Mouse (Mus musculus): ENCODE results near the gene Panx2. TPM values are rescaled to one million over a fixed set of nuclear protein-coding genes. Genes with fewer than 3 reads are reported as not detected.

The Panx2 gene
- polyA plus RNA-seq, 1 experiment from 2014 or later: 0.18 TPM

- Histone ChIP-seq H3K27ac (ENCODE audit: low read length) (no peak overlapping the region), H3K27me3 (replicated peaks; ENCODE audit: insufficient read depth, low read length) (no peaks in the 10 kb centered on the region), H3K9me3 (ENCODE audit: low read length) (no peaks in the 10 kb centered on the region), H3K4me2 (replicated peaks; ENCODE audit: low read depth, low read length) (no peak overlapping the region), H3K4me3 (ENCODE audit: low read depth, low read length) (no peak overlapping the region), H3K4me1 (ENCODE audit: insufficient read depth, low read depth, low read length) (no peaks in the 10 kb centered on the region), H3K36me3 (ENCODE audit: insufficient read depth, low read length) (peaks cover 78% of the 10 kb centered on the region), H3K9ac (replicated peaks; ENCODE audit: low read depth) (no peak overlapping the region)
- DNase-seq (ENCODE audit: low spot score) (no peak), ATAC-seq (no peak)
- WGBS: 89% methylated on average over 5 of the region's 5 CpGs
- TF ChIP-seq CTCF (IDR thresholded peaks at IDR 0.05): no peak
- no peak for TF ChIP-seq EP300 (IDR thresholded peaks at IDR 0.05)
Observed at GRCm38 (mm10) chr15:89097450-89097849, 37.9 kb downstream of the Panx2 start.

DNA sequence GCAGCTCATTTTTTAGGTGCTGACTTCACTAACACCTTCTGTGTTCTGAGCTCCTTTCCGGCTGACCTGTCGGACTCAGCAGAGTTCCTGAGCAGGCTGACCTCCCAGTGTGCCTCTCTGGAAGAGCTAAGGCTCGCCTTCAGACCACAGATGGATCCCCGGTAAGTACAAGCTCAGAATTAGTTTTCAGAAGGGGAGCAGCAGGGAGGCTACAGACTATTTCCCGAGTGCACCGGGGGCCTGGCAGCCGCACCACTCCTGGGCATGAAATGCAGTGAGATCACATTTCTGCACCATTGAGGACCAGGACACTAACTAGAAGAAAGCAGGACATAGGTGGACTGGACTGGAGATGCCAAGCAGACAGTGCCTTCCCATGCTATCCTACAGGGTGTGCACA, 39.1 kb downstream of the Panx2 start:
- Histone ChIP-seq H3K4me2 (replicated peaks; ENCODE audit: low read depth, low read length) (no peak overlapping the region), H3K27me3 (replicated peaks; ENCODE audit: insufficient read depth, low read length) (no peaks in the 10 kb centered on the region), H3K9me3 (ENCODE audit: low read length) (no peaks in the 10 kb centered on the region), H3K4me3 (ENCODE audit: low read depth, low read length) (no peak overlapping the region), H3K27ac (ENCODE audit: low read length) (no peak overlapping the region), H3K4me1 (ENCODE audit: insufficient read depth, low read depth, low read length) (no peaks in the 10 kb centered on the region), H3K36me3 (ENCODE audit: insufficient read depth, low read length) (peaks cover 74% of the 10 kb centered on the region), H3K9ac (replicated peaks; ENCODE audit: low read depth) (no peak overlapping the region)
- ATAC-seq: no peak
- WGBS: 88% methylated on average over 7 of the region's 7 CpGs
- no peak for TF ChIP-seq EP300 (IDR thresholded peaks at IDR 0.05)
- no peak for TF ChIP-seq CTCF (IDR thresholded peaks at IDR 0.05)
- no peak for DNase-seq (ENCODE audit: low spot score)

- peaks cover 67% of the 10 kb centered on the region for H3K36me3 ChIP-seq (ENCODE audit: insufficient read depth, low read length)
- ATAC-seq: no peak
- no peak overlapping the region for H3K27ac ChIP-seq (ENCODE audit: low read length)
- H3K27me3 ChIP-seq (replicated peaks; ENCODE audit: insufficient read depth, low read length): no peaks in the 10 kb centered on the region
- TF ChIP-seq CTCF (IDR thresholded peaks at IDR 0.05) (no peak), EP300 (IDR thresholded peaks at IDR 0.05) (no peak)
- H3K9me3 ChIP-seq (ENCODE audit: low read length): no peaks in the 10 kb centered on the region
- H3K4me2 ChIP-seq (replicated peaks; ENCODE audit: low read depth, low read length): no peak overlapping the region
- no peak for DNase-seq (ENCODE audit: low spot score)
- no peaks in the 10 kb centered on the region for H3K4me1 ChIP-seq (ENCODE audit: insufficient read depth, low read depth, low read length)
- no peak overlapping the region for H3K4me3 ChIP-seq (ENCODE audit: low read depth, low read length)
- WGBS: 91% methylated on average over 12 of the region's 12 CpGs
- H3K9ac ChIP-seq (replicated peaks; ENCODE audit: low read depth): no peak overlapping the region
Observed at GRCm38 (mm10) chr15:89100823-89101222, 41.3 kb downstream of the Panx2 start.

DNA sequence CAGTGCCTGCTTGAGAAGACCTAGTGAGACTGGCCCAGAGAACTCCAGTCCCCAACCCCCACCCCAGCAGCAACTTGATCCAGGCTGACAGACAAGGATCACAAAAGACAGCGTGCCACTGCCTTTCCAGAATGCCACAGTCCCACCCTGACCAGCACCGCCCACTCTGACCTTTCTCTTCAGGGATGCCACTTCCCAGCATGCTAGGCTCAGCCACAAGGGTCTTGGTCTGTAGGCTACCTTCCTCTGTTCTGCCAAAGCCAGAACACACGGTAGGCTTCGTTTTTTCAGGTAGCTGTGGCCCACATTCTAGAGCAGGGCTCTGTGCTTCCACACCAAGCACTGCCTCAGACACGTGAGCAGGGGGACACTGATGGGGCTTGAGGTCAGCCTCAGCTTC, 43.1 kb downstream of the Panx2 start:
- H3K36me3 ChIP-seq (ENCODE audit: insufficient read depth, low read length): peaks cover 50% of the 10 kb centered on the region
- no peak for TF ChIP-seq EP300 (IDR thresholded peaks at IDR 0.05)
- TF ChIP-seq CTCF (IDR thresholded peaks at IDR 0.05): no peak
- no peaks in the 10 kb centered on the region for H3K4me1 ChIP-seq (ENCODE audit: insufficient read depth, low read depth, low read length)
- no peak for DNase-seq (ENCODE audit: low spot score)
- H3K27ac ChIP-seq (ENCODE audit: low read length): no peak overlapping the region
- no peak overlapping the region for H3K9ac ChIP-seq (replicated peaks; ENCODE audit: low read depth)
- no peak overlapping the region for H3K4me3 ChIP-seq (ENCODE audit: low read depth, low read length)
- no peaks in the 10 kb centered on the region for H3K9me3 ChIP-seq (ENCODE audit: low read length)
- no peaks in the 10 kb centered on the region for H3K27me3 ChIP-seq (replicated peaks; ENCODE audit: insufficient read depth, low read length)
- H3K4me2 ChIP-seq (replicated peaks; ENCODE audit: low read depth, low read length): no peak overlapping the region
- 70% methylated on average over 5 of the region's 5 CpGs for WGBS
- no peak for ATAC-seq

DNA sequence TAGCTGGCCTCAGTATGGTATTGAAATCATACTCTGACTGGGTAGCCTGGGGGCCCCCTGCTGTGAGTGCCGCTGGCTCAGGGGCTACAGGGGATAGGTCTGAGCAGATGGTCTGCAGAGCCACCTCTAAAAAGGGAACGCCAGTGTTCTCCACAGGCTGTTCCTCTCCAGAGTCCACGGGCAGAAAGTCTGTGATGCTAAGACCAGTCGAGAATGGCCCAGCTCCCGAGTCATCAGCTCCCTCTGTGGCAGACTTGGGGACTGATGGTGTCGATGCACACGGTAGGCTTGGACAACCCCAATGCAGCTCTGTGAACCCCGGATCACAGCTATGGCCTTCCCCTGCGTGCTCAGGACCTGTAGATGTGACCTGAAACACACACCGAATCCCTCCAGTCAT, 44.4 kb downstream of the Panx2 start:
- no peak for DNase-seq (ENCODE audit: low spot score)
- Histone ChIP-seq H3K4me3 (ENCODE audit: low read depth, low read length) (no peak overlapping the region), H3K9ac (replicated peaks; ENCODE audit: low read depth) (no peak overlapping the region), H3K9me3 (ENCODE audit: low read length) (no peaks in the 10 kb centered on the region), H3K27me3 (replicated peaks; ENCODE audit: insufficient read depth, low read length) (no peaks in the 10 kb centered on the region), H3K27ac (ENCODE audit: low read length) (no peak overlapping the region), H3K4me1 (ENCODE audit: insufficient read depth, low read depth, low read length) (no peaks in the 10 kb centered on the region), H3K4me2 (replicated peaks; ENCODE audit: low read depth, low read length) (no peak overlapping the region), H3K36me3 (ENCODE audit: insufficient read depth, low read length) (peaks cover 52% of the 10 kb centered on the region)
- 85% methylated on average over 10 of the region's 10 CpGs for WGBS
- TF ChIP-seq CTCF (IDR thresholded peaks at IDR 0.05) (no peak), EP300 (IDR thresholded peaks at IDR 0.05) (no peak)
- ATAC-seq: no peak

DNA sequence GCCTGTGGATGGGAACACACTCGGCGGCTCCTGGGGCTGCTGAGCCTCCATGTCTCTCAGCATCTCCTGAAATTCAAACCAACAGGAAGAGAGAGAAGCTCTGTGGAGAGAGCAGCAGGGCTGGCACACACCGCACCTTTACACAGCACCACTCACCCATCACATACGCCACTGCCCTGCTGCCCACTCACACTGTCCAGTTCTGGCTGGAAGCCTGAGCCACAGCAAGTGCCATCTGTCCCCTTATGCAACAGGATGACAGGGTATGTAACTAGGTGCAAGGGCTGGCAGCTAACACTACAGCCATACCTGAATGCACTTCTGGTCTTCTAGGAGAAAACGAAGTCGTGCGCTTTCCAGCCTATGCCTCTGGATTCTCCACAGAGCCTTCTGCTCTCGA, 44.9 kb downstream of the Panx2 start:
- no peaks in the 10 kb centered on the region for H3K9me3 ChIP-seq (ENCODE audit: low read length)
- DNase-seq (ENCODE audit: low spot score): no peak
- H3K9ac ChIP-seq (replicated peaks; ENCODE audit: low read depth): no peak overlapping the region
- WGBS: 95% methylated on average over 8 of the region's 8 CpGs
- H3K4me1 ChIP-seq (ENCODE audit: insufficient read depth, low read depth, low read length): no peaks in the 10 kb centered on the region
- H3K27ac ChIP-seq (ENCODE audit: low read length): no peak overlapping the region
- TF ChIP-seq CTCF (IDR thresholded peaks at IDR 0.05) (no peak), EP300 (IDR thresholded peaks at IDR 0.05) (no peak)
- H3K4me3 ChIP-seq (ENCODE audit: low read depth, low read length): no peak overlapping the region
- H3K27me3 ChIP-seq (replicated peaks; ENCODE audit: insufficient read depth, low read length): no peaks in the 10 kb centered on the region
- H3K4me2 ChIP-seq (replicated peaks; ENCODE audit: low read depth, low read length): no peak overlapping the region
- no peak for ATAC-seq
- peaks cover 47% of the 10 kb centered on the region for H3K36me3 ChIP-seq (ENCODE audit: insufficient read depth, low read length)

GRCm38 (mm10) chr15:89106073-89106472, 46.5 kb downstream of the Panx2 start:
- no peak overlapping the region for H3K4me3 ChIP-seq (ENCODE audit: low read depth, low read length)
- ATAC-seq: no peak
- WGBS: 90% methylated on average over 13 of the region's 13 CpGs

More at GRCm38 (mm10) chr15:89106073-89106472, 46.5 kb downstream of the Panx2 start:
- no peak overlapping the region for H3K27ac ChIP-seq (ENCODE audit: low read length)
- no peak overlapping the region for H3K4me2 ChIP-seq (replicated peaks; ENCODE audit: low read depth, low read length)
- no peaks in the 10 kb centered on the region for H3K27me3 ChIP-seq (replicated peaks; ENCODE audit: insufficient read depth, low read length)
- H3K4me1 ChIP-seq (ENCODE audit: insufficient read depth, low read depth, low read length): no peaks in the 10 kb centered on the region
- no peak overlapping the region for H3K9ac ChIP-seq (replicated peaks; ENCODE audit: low read depth)
- H3K9me3 ChIP-seq (ENCODE audit: low read length): no peaks in the 10 kb centered on the region
- DNase-seq (ENCODE audit: low spot score): no peak
- no peak for TF ChIP-seq EP300 (IDR thresholded peaks at IDR 0.05)
- TF ChIP-seq CTCF (IDR thresholded peaks at IDR 0.05): no peak
- H3K36me3 ChIP-seq (ENCODE audit: insufficient read depth, low read length): peaks cover 36% of the 10 kb centered on the region

Data from lung, postnatal 0 days (tissue).